Mouse (Mus musculus): Measurements from ENCODE around the gene Pnkd. TPM values are rescaled to one million over a fixed set of nuclear protein-coding genes. Genes with fewer than 3 reads are reported as not detected.

Gene Pnkd
- polyA plus RNA-seq (2017; shearing (Covaris generic)): 36.7 TPM

DNA sequence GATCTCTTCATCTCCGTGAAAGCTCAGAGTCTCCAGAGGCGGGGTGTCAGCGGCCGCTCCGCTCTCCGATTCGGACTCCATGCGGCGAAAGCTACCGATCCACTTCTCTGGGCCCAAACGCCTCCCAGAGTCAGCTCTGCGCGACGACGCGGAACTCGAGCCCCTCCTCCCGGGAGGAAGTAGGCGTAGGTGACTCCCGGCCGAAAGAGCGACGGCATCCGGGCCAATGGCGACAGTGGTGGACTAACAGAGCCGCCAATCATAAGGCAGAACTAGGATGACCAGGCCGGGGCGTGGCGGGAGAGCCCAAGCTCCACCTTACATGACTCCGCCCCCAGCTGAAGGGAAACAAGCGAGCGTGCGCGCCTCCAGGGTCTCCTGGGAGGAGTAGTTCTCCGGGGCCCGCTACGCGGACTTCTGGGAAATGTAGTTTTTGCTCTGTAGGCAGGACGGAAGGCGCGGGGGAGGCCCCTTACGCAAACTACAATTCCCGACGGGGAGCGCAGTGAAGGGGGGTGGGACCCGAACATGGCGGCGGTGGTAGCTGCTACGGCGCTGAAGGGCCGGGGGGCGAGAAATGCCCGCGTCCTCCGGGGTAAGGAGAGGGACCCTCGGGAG lies at the start of gene Pnkd, which contains the start of gene Aamp:
Pnkd (plus strand) TSS at position 388 of the 618 bp plus-strand sequence.
Aamp (minus strand) TSS at position 196 of the 618 bp plus-strand sequence.

DNA sequence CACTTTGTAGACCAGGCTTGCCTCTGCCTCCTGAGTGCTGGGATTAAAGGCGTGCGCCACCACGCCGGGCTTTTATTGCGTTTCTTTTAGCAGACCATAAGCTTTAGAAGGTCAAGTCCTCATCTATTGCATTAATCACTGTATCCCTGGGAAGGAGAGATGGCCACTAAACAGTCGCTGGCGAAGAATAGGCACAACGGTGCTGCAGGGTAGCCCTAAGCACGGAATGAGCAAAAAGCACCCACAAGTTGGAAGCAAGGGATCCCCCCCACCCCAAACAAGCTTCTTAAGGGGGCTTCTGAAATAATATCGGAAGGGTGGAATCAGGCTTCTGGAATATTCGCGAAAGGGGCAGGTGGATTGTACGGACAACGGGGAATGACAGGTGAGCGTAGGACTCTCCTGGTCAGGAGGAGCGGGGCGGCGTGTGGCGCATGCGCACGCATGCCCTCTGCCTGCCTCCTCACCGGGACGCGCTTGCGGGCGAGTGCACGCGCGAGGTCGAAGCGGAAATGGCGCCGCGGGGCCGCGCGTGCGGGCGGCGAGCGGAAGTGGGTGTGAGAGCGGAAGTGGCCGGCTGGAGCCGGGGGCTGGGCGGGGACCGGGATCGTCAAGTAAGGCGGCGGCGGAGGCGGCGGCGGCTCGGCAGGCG lies 48.7 kb upstream of the Pnkd start, which contains the start of gene Arpc2:
Arpc2 (plus strand) TSS at position 147 of the 652 bp plus-strand sequence.

DNA sequence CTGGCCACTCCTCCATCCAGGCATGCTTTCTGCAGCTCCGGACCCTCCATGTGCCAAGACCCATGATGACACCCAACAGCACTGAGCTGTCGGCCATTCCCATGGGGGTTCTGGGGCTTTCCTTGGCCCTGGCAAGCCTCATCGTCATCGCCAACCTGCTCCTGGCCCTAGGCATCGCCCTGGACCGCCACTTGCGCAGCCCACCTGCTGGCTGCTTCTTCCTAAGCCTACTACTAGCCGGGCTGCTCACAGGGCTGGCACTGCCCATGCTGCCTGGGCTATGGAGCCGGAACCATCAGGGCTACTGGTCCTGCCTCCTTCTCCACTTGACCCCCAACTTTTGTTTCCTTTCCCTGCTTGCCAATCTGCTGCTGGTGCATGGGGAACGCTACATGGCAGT lies 6.2 kb upstream of the Pnkd start, which contains the start of gene Gpbar1:
Gpbar1 (plus strand) TSS at position 13 of the 400 bp plus-strand sequence.

DNA sequence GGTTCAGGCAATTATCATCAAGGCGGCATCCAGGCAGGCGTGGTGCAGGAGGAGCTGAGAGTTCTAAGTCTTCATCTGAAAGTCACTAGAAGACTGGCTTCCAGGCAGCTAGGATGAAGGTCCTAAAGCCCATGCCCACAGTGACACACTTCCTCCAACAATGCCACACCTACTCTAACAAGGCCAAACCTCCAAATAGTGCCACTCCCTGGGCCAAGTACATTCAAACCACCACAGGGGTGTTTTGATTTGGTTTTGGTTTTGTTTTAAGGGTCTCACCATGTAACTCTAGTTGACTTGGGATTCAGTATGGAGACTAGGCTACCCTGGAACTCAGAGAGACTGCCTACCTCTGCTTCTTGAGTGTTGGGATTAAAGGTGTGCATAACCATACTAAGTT lies 20.8 kb downstream of the Pnkd start, which contains the start of gene Tmbim1:
Tmbim1 (minus strand) TSS at position 101 of the 400 bp plus-strand sequence.

DNA sequence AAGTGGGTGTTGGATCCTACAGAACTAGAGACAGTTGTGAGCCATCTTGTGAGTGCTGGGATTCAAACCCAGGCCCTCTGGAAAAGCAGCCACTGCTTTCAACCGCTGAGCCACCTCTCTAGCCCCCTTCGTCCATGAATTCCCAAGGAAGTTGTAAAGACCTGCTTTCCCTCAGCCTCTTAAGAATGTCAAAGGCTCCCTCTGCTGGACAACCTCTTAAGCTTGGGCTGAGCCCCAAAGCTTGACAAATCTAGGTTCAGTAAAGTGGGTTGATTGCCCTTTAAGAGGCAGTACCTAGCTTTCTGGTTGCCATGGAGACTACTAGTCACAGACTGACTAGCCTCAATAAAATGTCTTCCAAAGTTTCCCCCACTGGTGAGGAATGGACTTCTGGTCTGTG lies 77.1 kb downstream of the Pnkd start, which contains the start of gene Catip:
Catip (plus strand) TSS at position 297 of the 400 bp plus-strand sequence.

DNA sequence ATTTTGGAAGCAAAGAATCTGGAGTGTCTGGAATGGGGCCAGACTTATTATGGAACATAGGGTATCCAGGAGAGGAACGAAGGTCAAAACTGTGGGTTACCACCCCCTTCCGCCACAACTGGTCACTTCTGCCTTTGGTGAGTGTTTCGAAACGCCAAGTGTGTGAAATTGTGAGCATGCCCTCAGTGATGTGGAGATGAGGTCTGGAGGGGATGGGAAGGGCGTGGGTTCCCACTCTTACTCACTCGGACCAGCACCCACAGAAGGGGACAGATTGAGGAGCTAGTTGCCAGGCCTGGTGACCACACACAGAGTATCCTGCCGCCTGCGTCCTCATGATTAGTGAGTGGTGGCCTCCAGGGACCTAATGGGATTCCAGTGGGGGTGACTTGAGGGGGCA lies 90.2 kb downstream of the Pnkd start, which contains the start of gene Slc11a1:
Slc11a1 (plus strand) TSS at position 216 of the 400 bp plus-strand sequence.

DNA sequence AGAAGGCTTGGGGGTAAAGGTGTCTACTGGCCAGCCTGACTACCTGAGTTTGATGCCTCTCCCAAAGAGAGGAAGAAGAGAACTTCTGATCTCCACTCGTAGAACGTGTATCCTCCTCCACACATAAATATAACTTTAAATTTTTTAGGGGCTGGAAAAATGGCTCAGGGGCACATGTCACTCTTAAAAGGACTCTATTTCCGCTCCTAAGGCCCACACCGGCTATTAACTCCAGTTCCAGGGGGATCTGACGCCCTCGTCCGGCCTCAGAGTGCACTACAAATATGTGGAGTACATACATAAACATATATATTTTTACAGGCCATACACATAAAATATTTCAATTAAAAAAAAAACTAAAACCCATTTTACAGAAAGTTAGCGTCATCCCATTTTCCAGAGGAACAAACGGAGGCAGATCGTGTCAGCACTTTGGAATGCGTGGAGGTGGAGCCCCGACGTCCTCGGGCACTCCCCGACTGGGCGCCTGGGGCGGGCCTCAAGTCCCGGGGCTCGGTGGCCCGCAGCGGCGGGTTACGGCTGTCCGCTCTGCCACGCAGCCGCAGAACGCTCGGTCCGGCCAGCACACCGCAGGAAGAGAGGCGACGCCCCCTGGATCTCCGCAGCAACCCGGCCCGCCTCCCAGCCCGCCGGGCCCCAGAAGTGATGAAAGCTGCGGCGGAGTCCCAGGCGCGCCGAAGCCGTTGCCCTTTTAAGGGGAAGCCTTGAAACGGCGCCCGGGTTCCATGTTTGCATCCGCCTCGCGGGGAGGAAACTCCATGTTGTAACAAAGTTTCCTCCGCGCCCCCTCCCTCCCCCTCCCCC lies 106.4 kb downstream of the Pnkd start, which contains the start of gene Ctdsp1:
Ctdsp1 (plus strand) TSS at position 586 of the 825 bp plus-strand sequence.

Other genes starting within 250 kb of the Pnkd start
- 1.5 TPM for gene Tns1, start 160.5 kb upstream of the Pnkd start, polyA plus RNA-seq (2017; shearing (Covaris generic))
- gene Rufy4, start 159.4 kb upstream of the Pnkd start, polyA plus RNA-seq (2017; shearing (Covaris generic)): not detected
- gene Cxcr2, start 130.9 kb upstream of the Pnkd start, polyA plus RNA-seq (2017; shearing (Covaris generic)): not detected
- not detected for gene Cxcr1, start 90.3 kb upstream of the Pnkd start, polyA plus RNA-seq (2017; shearing (Covaris generic))
- gene Arpc2, start 48.8 kb upstream of the Pnkd start, polyA plus RNA-seq (2017; shearing (Covaris generic)): 944 TPM
- gene Gpbar1, start 6.4 kb upstream of the Pnkd start, polyA plus RNA-seq (2017; shearing (Covaris generic)): not detected
- 242 TPM for gene Aamp, start 192 bp upstream of the Pnkd start, polyA plus RNA-seq (2017; shearing (Covaris generic))
- gene Tmbim1, start 20.7 kb downstream of the Pnkd start, polyA plus RNA-seq (2017; shearing (Covaris generic)): 7.9 TPM
- not detected for gene Catip, start 77.2 kb downstream of the Pnkd start, polyA plus RNA-seq (2017; shearing (Covaris generic))
- gene Slc11a1, start 90.3 kb downstream of the Pnkd start, polyA plus RNA-seq (2017; shearing (Covaris generic)): not detected
- 4.6 TPM for gene Ctdsp1, start 106.6 kb downstream of the Pnkd start, polyA plus RNA-seq (2017; shearing (Covaris generic))
- gene Vil1, start 124.4 kb downstream of the Pnkd start, polyA plus RNA-seq (2017; shearing (Covaris generic)): not detected
- 15.8 TPM for gene Cnot9, start 221.1 kb downstream of the Pnkd start, polyA plus RNA-seq (2017; shearing (Covaris generic))

Data from effector memory CD4-positive, alpha-beta T cell, adult 7 months (primary cell).